Mouse (Mus musculus) neural tube, embryonic 15.5 days (tissue): Measurements from ENCODE around the gene Dao. TPM values are rescaled to one million over a fixed set of nuclear protein-coding genes. Genes with fewer than 3 reads are reported as not detected.

Source experiments
- polyA plus RNA-seq: library from polyadenylated mRNA; unstranded; fragments of >200 nt; fragmentation: Nextera tagmentation; extraction: Ambion mirVana; gene quantifications from 2 replicates; pipeline ENCODE4 v1.2.1, GENCODE M21; 2015

Dao gene
- polyA plus RNA-seq, 1 experiment from 2014 or later, result not detected

Other genes starting within 250 kb of the Dao start
- 40.7 and 42.3 TPM in 2 replicates for gene Sart3, start 231.2 kb upstream of the Dao start, polyA plus RNA-seq
- 88.6 and 90.9 TPM in 2 replicates for gene Iscu, start 231.0 kb upstream of the Dao start, polyA plus RNA-seq
- 12.1 and 23.1 TPM in 2 replicates for gene Tmem119, start 203.2 kb upstream of the Dao start, polyA plus RNA-seq
- gene Selplg, start 171.1 kb upstream of the Dao start, polyA plus RNA-seq, result 2.3 and 27.7 TPM in 2 replicates
- 160 and 162 TPM in 2 replicates for gene Coro1c, start 94.9 kb upstream of the Dao start, polyA plus RNA-seq
- gene Ssh1, start 9.8 kb upstream of the Dao start, polyA plus RNA-seq, result 9.8 and 13.1 TPM in 2 replicates
- 17.9 and 18.9 TPM in 2 replicates for gene Usp30, start 61.8 kb downstream of the Dao start, polyA plus RNA-seq
- gene Svop, start 87.9 kb downstream of the Dao start, polyA plus RNA-seq, result 76.6 and 90.0 TPM in 2 replicates
- 6.2 and 7.8 TPM in 2 replicates for gene Alkbh2, start 124.5 kb downstream of the Dao start, polyA plus RNA-seq
- 9.2 and 20.7 TPM in 2 replicates for gene Ung, start 126.7 kb downstream of the Dao start, polyA plus RNA-seq
- 4.7 and 5.0 TPM in 2 replicates for gene Acacb, start 142.8 kb downstream of the Dao start, polyA plus RNA-seq